Mouse (Mus musculus) cerebellum, postnatal 10 days (tissue): ENCODE measurements at regions not wholly inside any gene's neighbourhood (a gene's known extent, or its start where the extent isn't known, plus 50 kb on each side); places are given as distances from the start of the nearest gene placed in this dataset.
A peak's percentile ranks its signal among the peaks of the same experiment; 100 is the strongest.

Experiments
- DNase-seq, 2 experiments: peaks; one replicate each; pipeline ENCODE4 v3.0.0; 2021; ENCODE audit warnings: mixed read lengths in 2 of 2

- no peak for DNase-seq
Observed at GRCm38 (mm10) chr6:81173018-81173417, 750.5 kb upstream of the Gcfc2 start.

GRCm38 (mm10) chr6:81190218-81190617 lies 733.3 kb upstream of the Gcfc2 start:
- DNase-seq, result no peak

- no peak for DNase-seq
Observed at GRCm38 (mm10) chr6:81210521-81210920, 712.9 kb upstream of the Gcfc2 start.

- DNase-seq, result peak in 1 of 2 experiments; percentile 2
Observed at GRCm38 (mm10) chr6:81230747-81231146, 692.7 kb upstream of the Gcfc2 start.

- peak; percentile 56 to 62 for DNase-seq
Observed at GRCm38 (mm10) chr6:81259878-81260277, 663.6 kb upstream of the Gcfc2 start.
